In genomic region chr12:12753849-12754248, GRCm38 (mm10) we compare ENCODE assay signal across 23 mouse cellular contexts.
DNase-seq lines count a peak whose midpoint lies in the region; ATAC-seq and TF ChIP-seq lines count a peak whose summit lies in the region.
"Had no signal": no experiment of that assay in that cellular context is flagged by ENCODE, and none has a peak within 500 bp of the region (broad histone marks: within the 10 kb centered on the region; RNA-seq: fewer than 3 reads in every experiment).

No protein-coding gene starts in this region.

- peak overlapping the region; percentile 74 for H3K27ac ChIP-seq in forebrain, embryonic 12.5 days
- H3K27ac ChIP-seq in forebrain, embryonic 15.5 days (replicated peaks), result no peak overlapping the region
- H3K27ac ChIP-seq: embryonic facial prominence, embryonic 12.5 days; heart, embryonic 10.5 days; hindbrain, postnatal 0 days; layer of hippocampus, adult 2 months; limb, embryonic 15.5 days; liver, embryonic 14.5 days; neural tube, embryonic 12.5 days had no signal

- H3K4me1 ChIP-seq in forebrain, embryonic 12.5 days, result peaks cover 9% of the 10 kb centered on the region
- 0 out of 2 replicates have a peak, but pooled peaks cover 8% of the 10 kb centered on the region for H3K4me1 ChIP-seq in forebrain, embryonic 15.5 days
- H3K4me1 ChIP-seq: heart, embryonic 10.5 days; limb, embryonic 15.5 days; neural tube, embryonic 12.5 days had no signal

- peak; percentile 82; the same call in 1 of the 2 replicates for ATAC-seq in forebrain, embryonic 12.5 days (ENCODE audit: low FRiP score)
- ATAC-seq in forebrain, embryonic 15.5 days (replicated peaks), result no peak
- ATAC-seq: CD4-positive, CD25-positive, alpha-beta regulatory T cell, adult 4 months; hindbrain, postnatal 0 days; intestine, postnatal 0 days had no signal

- H3K4me3 ChIP-seq in forebrain, embryonic 12.5 days (replicated peaks), result no peak overlapping the region
- H3K4me3 ChIP-seq in forebrain, embryonic 15.5 days, result no peak overlapping the region
- H3K4me3 ChIP-seq: embryonic facial prominence, embryonic 12.5 days; heart, embryonic 10.5 days; layer of hippocampus, adult 2 months; limb, embryonic 15.5 days; neural tube, embryonic 12.5 days had no signal

- 5% methylated on average over 9 of the region's 9 CpGs for WGBS in forebrain, embryonic 12.5 days
- 3% methylated on average over 9 of the region's 9 CpGs for WGBS in forebrain, embryonic 15.5 days

- DNase-seq in brain, embryonic 14.5 days (ENCODE audit: low read depth), result peak; percentile 80
- peak; percentile 40 for DNase-seq in embryo, embryonic 9.5 days (ENCODE audit: extremely low spot score)
- peak; percentile 42 for DNase-seq in hindlimb bud, embryonic 11.5 days (ENCODE audit: extremely low spot score, low read depth, low spot score)
- DNase-seq in ovary, postnatal 10 days (ENCODE audit: low spot score), result no peak
- DNase-seq in adrenal gland, postnatal 4 days (ENCODE audit: low spot score in 2 of 2), result no peak
- DNase-seq: adrenal gland, postnatal 36 days; cerebellum, adult 18-20 months; cerebellum, postnatal 14 days; gastrocnemius, postnatal 10 days; kidney, postnatal 25 days; lung, embryonic 14.5 days; retina, postnatal 1 day had no signal

- H3K4me2 ChIP-seq in forebrain, embryonic 12.5 days, result no peak overlapping the region
- H3K4me2 ChIP-seq in forebrain, embryonic 15.5 days (replicated peaks), result no peak overlapping the region
- H3K4me2 ChIP-seq: embryonic facial prominence, embryonic 12.5 days; limb, embryonic 15.5 days; lung, embryonic 14.5 days; neural tube, embryonic 12.5 days had no signal

- no peak for TF ChIP-seq POLR2A in brain, embryonic 14.5 days (IDR thresholded peaks at IDR 0.05; ENCODE audit: borderline replicate concordance, extremely low read depth, insufficient read depth, insufficient read length, poor library complexity, severe bottlenecking)

- H3K9me3 ChIP-seq in forebrain, embryonic 12.5 days, result no peaks in the 10 kb centered on the region
- H3K9me3 ChIP-seq in forebrain, embryonic 15.5 days, result no peaks in the 10 kb centered on the region
- H3K9me3 ChIP-seq: embryonic facial prominence, embryonic 12.5 days; heart, embryonic 10.5 days; limb, embryonic 15.5 days; neural tube, embryonic 12.5 days had no signal

- no peak overlapping the region for H3K9ac ChIP-seq in forebrain, embryonic 12.5 days
- no peak overlapping the region for H3K9ac ChIP-seq in forebrain, embryonic 15.5 days (replicated peaks)
- H3K9ac ChIP-seq: embryonic facial prominence, embryonic 12.5 days; limb, embryonic 15.5 days; liver, embryonic 14.5 days; lung, embryonic 14.5 days; neural tube, embryonic 12.5 days had no signal

- no peak for TF ChIP-seq CTCF in brain, embryonic 14.5 days (IDR thresholded peaks at IDR 0.05; ENCODE audit: borderline replicate concordance, extremely low read depth, insufficient read depth, insufficient read length)

- H3K36me3 ChIP-seq in forebrain, embryonic 12.5 days (replicated peaks), result no peaks in the 10 kb centered on the region
- no peaks in the 10 kb centered on the region for H3K36me3 ChIP-seq in forebrain, embryonic 15.5 days
- H3K36me3 ChIP-seq: embryonic facial prominence, embryonic 12.5 days; heart, embryonic 10.5 days; limb, embryonic 15.5 days; neural tube, embryonic 12.5 days had no signal

- H3K27me3 ChIP-seq in forebrain, embryonic 12.5 days, result no peaks in the 10 kb centered on the region
- no peaks in the 10 kb centered on the region for H3K27me3 ChIP-seq in forebrain, embryonic 15.5 days
- H3K27me3 ChIP-seq: embryonic facial prominence, embryonic 12.5 days; limb, embryonic 15.5 days; neural tube, embryonic 12.5 days had no signal

Comparison
In these comparisons a context has a peak if more than half of its experiments do, and no peak if none do; other contexts are left out.
1. DNase-seq: peak in brain, embryonic 14.5 days (single experiment), embryo, embryonic 9.5 days (single experiment) and hindlimb bud, embryonic 11.5 days (single experiment); none in ovary, postnatal 10 days (single experiment) and adrenal gland, postnatal 4 days (0 of 2).